Mouse (Mus musculus): ENCODE results near the gene Syn1. TPM values are rescaled to one million over a fixed set of nuclear protein-coding genes. Genes with fewer than 3 reads are reported as not detected.

Gene Syn1
- polyA plus RNA-seq, 1 experiment from 2014 or later: 0.16 TPM

DNA sequence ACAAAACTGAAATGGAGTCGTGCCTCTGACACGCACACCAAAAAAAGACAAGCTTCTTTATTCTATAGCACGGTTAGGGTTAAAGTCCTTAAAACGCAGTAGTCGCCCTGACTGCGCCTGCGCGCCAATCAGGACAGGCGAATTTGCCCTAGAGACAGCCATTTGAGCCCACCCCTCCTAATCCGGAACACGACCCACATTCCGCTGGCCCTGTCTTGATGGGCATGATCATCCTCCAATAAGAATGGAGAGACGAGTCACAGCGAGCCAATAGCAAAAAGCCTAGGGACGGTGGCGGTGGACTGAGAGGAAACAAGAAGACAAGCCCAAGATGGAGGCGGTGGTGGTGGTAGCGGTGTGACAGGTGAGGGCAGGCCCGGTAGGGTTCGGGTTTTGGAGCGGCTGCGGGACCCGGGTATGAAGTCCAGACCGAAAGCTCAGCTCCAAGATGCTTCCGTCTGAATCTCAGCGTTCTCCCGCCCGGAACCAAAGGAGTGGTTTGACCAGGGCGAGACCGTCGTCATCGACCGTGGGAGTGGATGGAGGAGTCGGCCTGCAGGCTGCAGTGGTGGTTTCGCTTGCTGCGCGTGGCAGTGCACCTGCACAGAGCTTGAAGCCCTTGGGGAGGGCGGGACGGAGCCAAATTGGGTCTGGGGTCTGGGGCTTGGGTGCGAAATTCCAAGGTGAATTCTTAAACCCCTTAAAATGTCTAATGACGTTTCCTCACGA is 72.4 kb downstream of the Syn1 start:
- Histone ChIP-seq H3K4me2 (ENCODE audit: low read depth, severe bottlenecking) (peak overlapping the region; percentile 51), H3K27me3 (ENCODE audit: control insufficient read depth, insufficient read depth, low read length) (no peaks in the 10 kb centered on the region), H3K9ac (ENCODE audit: low read length) (peak overlapping the region; percentile 57), H3K9me3 (ENCODE audit: control insufficient read depth, low read length) (no peaks in the 10 kb centered on the region), H3K4me3 (ENCODE audit: low read depth, low read length) (peak overlapping the region; percentile 55), H3K36me3 (ENCODE audit: control insufficient read depth, insufficient read depth, low read length) (no peaks in the 10 kb centered on the region; the same call in 1 of the 2 replicates), H3K4me1 (ENCODE audit: control insufficient read depth, insufficient read depth, low read length) (no peaks in the 10 kb centered on the region), H3K27ac (replicated peaks; ENCODE audit: low read depth, low read length) (no peak overlapping the region)
- WGBS: 17% methylated on average over 37 of the region's 42 CpGs
- DNase-seq (ENCODE audit: low spot score): peak; percentile 86
- ATAC-seq (ENCODE audit: insufficient number of reproducible peaks, low FRiP score, low TSS enrichment, low read depth): peak; percentile 97

DNA sequence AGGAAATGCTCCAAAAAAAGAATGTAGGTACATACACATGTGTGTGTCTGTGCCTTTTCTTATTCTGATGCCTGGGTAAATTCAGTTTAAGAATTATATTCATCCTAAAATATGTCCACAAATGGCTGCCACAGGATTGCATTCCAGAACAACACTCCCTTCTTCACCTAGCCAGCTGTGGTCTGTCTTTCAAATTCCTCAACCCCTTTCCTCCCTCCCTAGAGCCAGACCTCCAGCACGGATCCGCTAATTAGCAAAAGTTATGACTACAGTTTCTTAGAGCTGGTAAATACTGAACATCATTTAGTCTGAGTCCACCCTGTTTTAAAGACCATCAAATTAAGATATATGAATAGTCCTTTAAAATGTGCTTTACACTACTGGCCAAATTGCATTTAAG is 73.0 kb downstream of the Syn1 start:
- ATAC-seq (ENCODE audit: insufficient number of reproducible peaks, low FRiP score, low TSS enrichment, low read depth) (peak; percentile 28; the same call in 1 of the 2 replicates), DNase-seq (ENCODE audit: low spot score) (no peak)
- no peak overlapping the region for H3K4me3 ChIP-seq (ENCODE audit: low read depth, low read length)
- WGBS: 27% methylated on average over 2 of the region's 2 CpGs
- H3K4me1 ChIP-seq (ENCODE audit: control insufficient read depth, insufficient read depth, low read length): no peaks in the 10 kb centered on the region
- H3K27ac ChIP-seq (replicated peaks; ENCODE audit: low read depth, low read length): no peak overlapping the region
- H3K9me3 ChIP-seq (ENCODE audit: control insufficient read depth, low read length): no peaks in the 10 kb centered on the region
- no peak overlapping the region for H3K9ac ChIP-seq (ENCODE audit: low read length)
- no peaks in the 10 kb centered on the region for H3K27me3 ChIP-seq (ENCODE audit: control insufficient read depth, insufficient read depth, low read length)
- H3K36me3 ChIP-seq (ENCODE audit: control insufficient read depth, insufficient read depth, low read length): no peaks in the 10 kb centered on the region; the same call in 1 of the 2 replicates
- no peak overlapping the region; the same call in 1 of the 2 replicates for H3K4me2 ChIP-seq (ENCODE audit: low read depth, severe bottlenecking)

DNA sequence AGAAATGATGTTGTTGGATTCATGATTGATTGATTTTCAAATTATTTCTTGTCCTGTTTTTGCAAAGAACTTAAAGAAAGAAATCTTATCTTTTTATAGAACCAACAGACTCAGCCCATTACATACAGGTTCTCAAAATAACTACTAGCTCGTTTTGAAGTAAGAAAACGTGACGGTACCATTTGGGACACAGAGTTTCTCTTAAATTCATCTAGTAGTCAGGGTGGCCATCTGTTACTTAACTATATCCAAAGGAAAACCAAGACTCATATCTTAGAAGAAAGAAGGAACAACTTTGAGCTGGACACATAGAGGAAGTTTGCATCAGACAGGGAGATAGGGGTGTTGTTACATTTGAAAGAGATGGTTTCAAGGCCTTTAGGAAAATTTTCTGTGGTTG is 73.6 kb downstream of the Syn1 start:
- no peak for DNase-seq (ENCODE audit: low spot score)
- no peak for ATAC-seq (ENCODE audit: insufficient number of reproducible peaks, low FRiP score, low TSS enrichment, low read depth)
- H3K9me3 ChIP-seq (ENCODE audit: control insufficient read depth, low read length): no peaks in the 10 kb centered on the region
- WGBS: 90% methylated on average over 3 of the region's 3 CpGs
- H3K9ac ChIP-seq (ENCODE audit: low read length): no peak overlapping the region
- H3K4me1 ChIP-seq (ENCODE audit: control insufficient read depth, insufficient read depth, low read length): no peaks in the 10 kb centered on the region
- no peaks in the 10 kb centered on the region for H3K27me3 ChIP-seq (ENCODE audit: control insufficient read depth, insufficient read depth, low read length)
- H3K27ac ChIP-seq (replicated peaks; ENCODE audit: low read depth, low read length): no peak overlapping the region
- H3K36me3 ChIP-seq (ENCODE audit: control insufficient read depth, insufficient read depth, low read length): no peaks in the 10 kb centered on the region; the same call in 1 of the 2 replicates
- no peak overlapping the region for H3K4me2 ChIP-seq (ENCODE audit: low read depth, severe bottlenecking)
- H3K4me3 ChIP-seq (ENCODE audit: low read depth, low read length): no peak overlapping the region

DNA sequence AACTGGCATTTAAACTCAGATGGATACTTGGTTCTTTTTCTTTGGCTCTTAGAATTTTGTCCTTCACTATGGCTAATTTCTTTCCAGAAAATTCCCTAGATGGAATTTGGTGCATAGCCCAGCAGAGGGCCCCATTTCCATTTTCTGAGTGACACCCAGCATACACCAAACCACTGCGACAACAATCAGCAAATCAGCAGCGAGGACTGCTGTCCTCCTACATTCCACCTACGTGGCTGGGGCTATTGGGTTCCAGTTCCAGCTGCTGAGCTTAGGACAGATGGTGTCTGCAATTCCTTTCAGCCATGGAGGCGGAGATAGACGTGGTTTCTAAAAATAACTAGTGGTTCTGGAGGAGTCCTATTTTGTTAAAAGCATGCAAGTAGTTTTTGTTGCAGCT is 91.9 kb downstream of the Syn1 start:
- 40% methylated on average over 5 of the region's 5 CpGs for WGBS
- H3K36me3 ChIP-seq (ENCODE audit: control insufficient read depth, insufficient read depth, low read length): no peaks in the 10 kb centered on the region
- ATAC-seq (ENCODE audit: insufficient number of reproducible peaks, low FRiP score, low TSS enrichment, low read depth) (no peak), DNase-seq (ENCODE audit: low spot score) (peak; percentile 34)
- H3K4me2 ChIP-seq (ENCODE audit: low read depth, severe bottlenecking): no peak overlapping the region
- H3K27ac ChIP-seq (replicated peaks; ENCODE audit: low read depth, low read length): no peak overlapping the region
- H3K9me3 ChIP-seq (ENCODE audit: control insufficient read depth, low read length): no peaks in the 10 kb centered on the region
- H3K4me1 ChIP-seq (ENCODE audit: control insufficient read depth, insufficient read depth, low read length): no peaks in the 10 kb centered on the region
- H3K4me3 ChIP-seq (ENCODE audit: low read depth, low read length): no peak overlapping the region
- H3K27me3 ChIP-seq (ENCODE audit: control insufficient read depth, insufficient read depth, low read length): no peaks in the 10 kb centered on the region
- H3K9ac ChIP-seq (ENCODE audit: low read length): no peak overlapping the region

DNA sequence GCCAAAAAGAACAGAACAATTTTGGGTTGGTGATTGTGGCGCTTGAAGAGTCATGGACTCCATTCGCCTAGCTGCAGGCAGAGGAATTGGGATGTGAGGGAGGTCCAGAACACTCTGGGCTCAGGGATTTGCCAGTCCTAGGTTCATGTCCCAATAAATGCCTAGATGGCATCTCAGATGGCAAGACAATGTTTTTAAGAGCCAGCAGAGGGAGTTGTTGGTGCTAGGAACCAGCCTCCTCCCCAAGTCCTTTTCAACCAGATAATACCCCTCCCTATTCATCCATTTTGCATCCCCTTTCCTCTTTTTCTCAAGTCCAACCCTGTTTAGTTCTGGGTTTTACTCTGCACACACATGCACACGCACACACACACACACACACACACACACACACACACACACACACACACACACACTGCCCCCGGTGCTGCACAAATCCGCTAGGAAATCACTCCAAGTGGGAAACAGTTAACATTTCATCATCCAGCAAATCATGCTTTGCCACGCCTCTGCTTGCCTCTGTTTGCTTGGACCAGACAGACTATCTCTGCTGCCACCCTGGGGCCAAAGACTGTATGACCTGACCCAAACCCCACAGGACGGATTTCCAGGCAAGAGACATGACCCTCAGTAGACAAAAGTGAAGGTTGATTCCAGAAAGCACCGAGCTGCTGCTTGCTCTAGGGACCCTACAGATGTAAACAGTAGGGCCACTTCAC is 100.9 kb downstream of the Syn1 start:
- DNase-seq (ENCODE audit: low spot score): peak; percentile 36
- Histone ChIP-seq H3K36me3 (ENCODE audit: control insufficient read depth, insufficient read depth, low read length) (no peaks in the 10 kb centered on the region), H3K4me1 (ENCODE audit: control insufficient read depth, insufficient read depth, low read length) (no peaks in the 10 kb centered on the region), H3K27ac (replicated peaks; ENCODE audit: low read depth, low read length) (no peak overlapping the region), H3K27me3 (ENCODE audit: control insufficient read depth, insufficient read depth, low read length) (no peaks in the 10 kb centered on the region), H3K9ac (ENCODE audit: low read length) (no peak overlapping the region), H3K9me3 (ENCODE audit: control insufficient read depth, low read length) (no peaks in the 10 kb centered on the region), H3K4me2 (ENCODE audit: low read depth, severe bottlenecking) (peak overlapping the region; percentile 11; the same call in 1 of the 2 replicates), H3K4me3 (ENCODE audit: low read depth, low read length) (no peak overlapping the region)
- ATAC-seq (ENCODE audit: insufficient number of reproducible peaks, low FRiP score, low TSS enrichment, low read depth): peak; percentile 21; the same call in 1 of the 2 replicates
- 57% methylated on average over 7 of the region's 8 CpGs for WGBS

DNA sequence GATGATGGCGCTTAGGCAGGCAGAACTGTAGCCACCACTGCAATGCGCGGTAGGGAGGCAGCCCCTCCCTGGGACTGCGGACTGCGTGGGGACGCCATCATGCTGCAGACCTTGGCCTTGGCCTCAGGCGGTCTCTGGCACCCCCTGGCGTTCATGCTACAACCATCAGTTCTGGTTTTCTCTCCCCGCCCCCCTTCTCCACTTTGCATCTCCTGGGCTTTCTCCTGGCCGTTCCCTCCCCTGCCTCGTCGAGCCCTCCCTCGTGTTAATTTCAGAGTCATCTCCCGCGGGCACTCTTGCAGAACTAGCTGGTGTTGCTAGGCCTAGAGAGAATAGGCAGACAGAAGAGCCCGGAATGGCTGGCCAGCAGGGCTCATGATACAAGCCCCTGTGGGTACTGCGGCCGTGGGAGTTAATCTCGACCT is 101.6 kb downstream of the Syn1 start:
- Histone ChIP-seq H3K4me2 (ENCODE audit: low read depth, severe bottlenecking) (peak overlapping the region; percentile 11), H3K4me1 (ENCODE audit: control insufficient read depth, insufficient read depth, low read length) (no peaks in the 10 kb centered on the region), H3K27me3 (ENCODE audit: control insufficient read depth, insufficient read depth, low read length) (no peaks in the 10 kb centered on the region), H3K9ac (ENCODE audit: low read length) (peak overlapping the region; percentile 27; the same call in 1 of the 2 replicates), H3K9me3 (ENCODE audit: control insufficient read depth, low read length) (no peaks in the 10 kb centered on the region), H3K36me3 (ENCODE audit: control insufficient read depth, insufficient read depth, low read length) (no peaks in the 10 kb centered on the region), H3K27ac (replicated peaks; ENCODE audit: low read depth, low read length) (no peak overlapping the region), H3K4me3 (ENCODE audit: low read depth, low read length) (no peak overlapping the region)
- peak; percentile 87; the same call in 1 of the 2 replicates for ATAC-seq (ENCODE audit: insufficient number of reproducible peaks, low FRiP score, low TSS enrichment, low read depth)
- peak; percentile 83 for DNase-seq (ENCODE audit: low spot score)
- WGBS: 31% methylated on average over 18 of the region's 19 CpGs

DNA sequence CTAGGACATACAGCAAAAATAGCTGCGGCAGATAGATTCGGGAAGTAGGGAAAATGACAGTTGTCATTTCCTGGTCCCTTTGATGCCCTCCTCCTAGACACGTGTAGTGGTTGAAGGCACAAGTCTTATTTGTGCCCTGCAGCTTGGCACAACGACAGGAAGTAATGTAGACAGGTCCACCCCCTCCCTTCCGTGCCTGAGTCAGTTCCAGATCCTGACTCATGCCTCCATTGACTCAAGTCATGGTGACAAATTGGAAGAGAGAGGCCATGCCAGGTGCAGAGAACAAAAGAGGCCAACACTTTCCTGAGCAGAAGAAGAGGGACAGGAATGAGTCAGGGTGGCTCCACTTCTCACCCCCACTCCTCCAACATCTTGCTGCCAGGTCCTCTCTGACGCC is 103.8 kb downstream of the Syn1 start:
- no peaks in the 10 kb centered on the region for H3K4me1 ChIP-seq (ENCODE audit: control insufficient read depth, insufficient read depth, low read length)
- no peak overlapping the region for H3K4me3 ChIP-seq (ENCODE audit: low read depth, low read length)
- no peak overlapping the region for H3K9ac ChIP-seq (ENCODE audit: low read length)
- H3K36me3 ChIP-seq (ENCODE audit: control insufficient read depth, insufficient read depth, low read length): no peaks in the 10 kb centered on the region
- WGBS: 71% methylated on average over 6 of the region's 6 CpGs
- ATAC-seq (ENCODE audit: insufficient number of reproducible peaks, low FRiP score, low TSS enrichment, low read depth) (no peak), DNase-seq (ENCODE audit: low spot score) (no peak)
- H3K4me2 ChIP-seq (ENCODE audit: low read depth, severe bottlenecking): no peak overlapping the region
- no peak overlapping the region for H3K27ac ChIP-seq (replicated peaks; ENCODE audit: low read depth, low read length)
- no peaks in the 10 kb centered on the region for H3K9me3 ChIP-seq (ENCODE audit: control insufficient read depth, low read length)
- no peaks in the 10 kb centered on the region for H3K27me3 ChIP-seq (ENCODE audit: control insufficient read depth, insufficient read depth, low read length)

All from limb, embryonic 11.5 days (tissue).